12 mouse cellular contexts compared by ENCODE assay signal in genomic region chr16:33921514-33921913, GRCm38 (mm10). TPM values are rescaled to one million over a fixed set of nuclear protein-coding genes. Genes with fewer than 3 reads are reported as not detected.
DNase-seq lines count a peak whose midpoint lies in the region; ATAC-seq lines count a peak whose summit lies in the region.
"Had no signal": no experiment of that assay in that cellular context is flagged by ENCODE, and none has a peak within 500 bp of the region (broad histone marks: within the 10 kb centered on the region; RNA-seq: fewer than 3 reads in every experiment).

No protein-coding gene starts in this region.

- no peak for DNase-seq in kidney, adult 18-20 months
- DNase-seq in embryonic facial prominence, embryonic 10.5 days (ENCODE audit: low spot score) = no peak
- DNase-seq in cerebellum, adult 11-12 months = no peak
- no peak for DNase-seq in cerebellum, adult 11 months
- DNase-seq: adrenal gland, adult 2 months had no signal

- peaks cover 10% of the 10 kb centered on the region; the same call in 1 of the 2 replicates for H3K36me3 ChIP-seq in kidney, embryonic 15.5 days
- H3K36me3 ChIP-seq in embryonic facial prominence, embryonic 10.5 days (replicated peaks) = peaks cover 69% of the 10 kb centered on the region
- H3K36me3 ChIP-seq: forebrain, embryonic 12.5 days; G1E; midbrain, embryonic 12.5 days had no signal

- peaks cover 58% of the 10 kb centered on the region for H3K4me1 ChIP-seq in kidney, embryonic 15.5 days
- H3K4me1 ChIP-seq in embryonic facial prominence, embryonic 10.5 days = peaks cover 49% of the 10 kb centered on the region

- peak overlapping the region; percentile 8; the same call in 1 of the 2 replicates for H3K4me2 ChIP-seq in kidney, embryonic 15.5 days
- H3K4me2 ChIP-seq: forebrain, embryonic 12.5 days; hindbrain, embryonic 14.5 days; midbrain, embryonic 12.5 days had no signal

- no peaks in the 10 kb centered on the region for H3K9me3 ChIP-seq in kidney, embryonic 15.5 days (replicated peaks)
- no peaks in the 10 kb centered on the region for H3K9me3 ChIP-seq in embryonic facial prominence, embryonic 10.5 days
- H3K9me3 ChIP-seq: forebrain, embryonic 12.5 days; G1E; midbrain, embryonic 12.5 days had no signal

- H3K9ac ChIP-seq in kidney, embryonic 15.5 days = no peak overlapping the region
- H3K9ac ChIP-seq: forebrain, embryonic 12.5 days; hindbrain, embryonic 14.5 days; midbrain, embryonic 12.5 days had no signal

- 42% methylated on average over 5 of the region's 5 CpGs for WGBS in kidney, embryonic 15.5 days
- 66% methylated on average over 5 of the region's 5 CpGs for WGBS in embryonic facial prominence, embryonic 10.5 days

- ATAC-seq in kidney, embryonic 15.5 days (replicated peaks; ENCODE audit: low FRiP score) = no peak; the same call in 1 of the 2 replicates
- peak; percentile 16 to 30; a peak in 1 of 4 replicates for ATAC-seq in hematopoietic stem cell, adult 5-6 weeks (replicated peaks in 1 of 2; ENCODE audit: insufficient read depth in 1 of 2, low FRiP score in 2 of 2, low TSS enrichment in 1 of 2, low read depth in 1 of 2, poor library complexity in 2 of 2, severe bottlenecking in 2 of 2)
- ATAC-seq in megakaryocyte, adult 5-6 weeks (ENCODE audit: poor library complexity, severe bottlenecking) = peak; percentile 56

- no peaks in the 10 kb centered on the region for H3K27me3 ChIP-seq in kidney, embryonic 15.5 days
- H3K27me3 ChIP-seq in embryonic facial prominence, embryonic 10.5 days (replicated peaks; ENCODE audit: low read depth, poor library complexity, severe bottlenecking) = no peaks in the 10 kb centered on the region
- H3K27me3 ChIP-seq: forebrain, embryonic 12.5 days; midbrain, embryonic 12.5 days had no signal

- H3K27ac ChIP-seq in kidney, embryonic 15.5 days = peak overlapping the region; percentile 80
- peak overlapping the region; percentile 80 for H3K27ac ChIP-seq in embryonic facial prominence, embryonic 10.5 days (replicated peaks)
- H3K27ac ChIP-seq: forebrain, embryonic 12.5 days; hindbrain, embryonic 14.5 days; midbrain, embryonic 12.5 days had no signal

- H3K4me3 ChIP-seq in kidney, embryonic 15.5 days (replicated peaks) = no peak overlapping the region
- no peak overlapping the region for H3K4me3 ChIP-seq in embryonic facial prominence, embryonic 10.5 days
- H3K4me3 ChIP-seq: forebrain, embryonic 12.5 days; midbrain, embryonic 12.5 days had no signal

RNA-seq across cellular contexts. Expression of gene Umps, which starts 45.3 kb away (rescaled TPM):
- polyA plus RNA-seq in kidney, embryonic 15.5 days (2015; fragmentation: Nextera tagmentation; extraction: Ambion mirVana) = 62.5 and 63.6 TPM in 2 replicates
- polyA plus RNA-seq in embryonic facial prominence, embryonic 10.5 days (2016; fragmentation: Nextera tagmentation; extraction: Ambion mirVana) = 105 and 106 TPM in 2 replicates
- 85.0 and 92.9 TPM in 2 replicates for total RNA-seq in hematopoietic stem cell, adult 5-6 weeks (2017)
- total RNA-seq in megakaryocyte, adult 5-6 weeks (2015) = 19.6 and 23.1 TPM in 2 replicates
- total RNA-seq in megakaryocyte, adult 5-6 weeks (2017) = 34.8 and 35.9 TPM in 2 replicates
